Mouse (Mus musculus): ENCODE data around the gene Ap3d1.

Ap3d1 gene

DNA sequence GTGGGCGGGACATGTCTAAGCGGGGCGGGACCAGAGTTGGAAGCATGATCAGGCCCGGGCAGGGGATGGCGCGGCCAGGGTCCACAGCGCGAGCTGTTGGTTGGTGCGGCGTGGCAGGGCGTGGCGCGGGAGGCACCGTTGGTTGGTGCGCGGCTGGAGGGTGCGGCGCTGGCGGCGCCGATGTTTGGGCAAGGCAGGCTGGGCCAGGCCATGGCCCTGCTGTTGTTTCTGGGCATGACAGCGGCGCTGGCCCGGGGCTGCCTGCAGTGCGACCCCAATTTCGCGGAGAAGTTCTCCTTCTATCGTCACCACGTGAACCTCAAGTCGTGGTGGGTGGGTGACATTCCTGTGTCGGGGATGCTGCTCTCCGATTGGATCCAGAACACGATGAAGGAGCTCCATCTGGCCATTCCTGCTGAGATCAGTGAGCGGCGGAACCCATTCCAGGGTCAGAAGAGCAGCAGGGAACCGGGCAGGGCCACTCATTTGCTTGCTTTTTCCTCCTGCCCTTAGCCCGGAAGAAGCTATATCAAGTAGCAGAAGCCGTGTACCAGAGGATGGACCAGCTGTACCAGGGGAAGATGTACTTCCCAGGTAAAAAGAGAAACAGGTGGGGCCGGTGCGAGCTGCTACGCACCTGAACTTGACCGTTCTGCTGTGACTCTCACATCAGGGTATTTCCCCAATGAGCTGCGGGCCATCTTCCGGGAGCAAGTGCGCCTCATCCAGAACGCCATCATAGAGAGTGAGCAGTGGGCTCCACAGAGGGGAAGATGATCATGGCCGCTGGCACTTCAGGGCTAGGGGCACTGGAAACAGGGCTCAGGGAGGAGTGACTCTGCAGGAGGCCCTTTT, 39.3 kb downstream of the Ap3d1 start:
- peak; percentile 97 to 98 for DNase-seq

DNA sequence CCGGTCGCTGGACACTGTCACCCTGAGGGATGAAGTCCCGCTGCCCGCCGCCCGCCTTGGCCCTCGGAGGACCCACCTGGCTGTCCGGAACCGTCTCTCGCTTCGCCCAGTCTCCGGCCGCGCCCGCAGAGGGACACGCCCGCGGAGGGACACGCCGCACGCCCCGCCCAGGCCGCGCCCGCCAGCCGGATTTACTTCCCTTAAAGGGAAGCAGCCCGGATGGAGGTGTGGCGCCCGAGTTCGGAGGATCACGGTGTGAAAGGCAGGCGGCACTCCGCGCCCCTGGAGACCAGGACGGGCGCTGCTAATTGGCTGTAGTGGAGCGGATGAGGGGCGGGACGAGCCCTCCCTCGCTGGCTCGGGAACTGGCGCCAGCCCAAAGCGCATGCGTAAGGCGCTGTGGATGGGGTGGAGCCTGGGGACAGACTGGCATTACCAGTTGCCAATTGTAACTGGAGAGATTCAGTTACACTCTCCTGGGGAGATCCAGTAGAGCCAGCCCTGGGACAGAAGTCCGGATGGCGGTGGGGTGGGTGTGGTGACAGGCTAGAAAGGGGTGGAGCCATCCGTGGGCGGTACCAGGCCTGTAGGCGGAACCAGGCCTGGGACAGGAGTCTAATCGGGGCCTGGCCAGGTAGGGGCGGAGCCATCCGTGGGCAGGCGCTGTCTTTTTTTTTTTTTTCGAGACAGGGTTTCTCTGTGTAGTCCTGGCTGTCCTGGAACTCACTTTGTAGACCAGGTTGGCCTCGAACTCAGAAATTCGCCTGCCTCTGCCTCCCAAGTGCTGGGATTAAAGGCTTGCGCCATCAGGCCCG, 40.1 kb downstream of the Ap3d1 start, which contains the start of the genes Mob3a and Izumo4:
Mob3a (minus strand) TSS at position 257 of the 815 bp plus-strand sequence.
Izumo4 (plus strand) TSS at position 464 of the 815 bp plus-strand sequence.
- DNase-seq = peak; percentile 98 to 100

DNA sequence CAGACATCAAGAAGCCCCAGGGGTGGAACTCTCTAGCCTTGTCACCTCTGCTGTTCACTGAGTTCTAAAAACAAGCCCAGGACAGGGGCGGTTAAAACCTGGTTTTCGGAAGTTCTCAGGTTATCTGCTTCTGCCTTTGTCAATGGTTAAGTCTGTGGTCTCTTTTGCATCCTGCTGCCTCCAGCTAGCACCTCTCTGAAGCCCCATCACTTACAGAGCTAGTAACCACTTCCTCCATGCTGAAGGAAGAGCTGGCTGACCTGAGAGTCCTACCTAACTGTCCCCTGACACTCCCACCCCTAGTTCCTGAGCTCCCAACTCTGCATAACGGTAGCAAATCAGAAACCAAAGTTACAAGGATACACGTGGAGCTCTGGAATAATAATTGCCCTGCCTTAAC, 41.3 kb downstream of the Ap3d1 start:
- no peak for DNase-seq

DNA sequence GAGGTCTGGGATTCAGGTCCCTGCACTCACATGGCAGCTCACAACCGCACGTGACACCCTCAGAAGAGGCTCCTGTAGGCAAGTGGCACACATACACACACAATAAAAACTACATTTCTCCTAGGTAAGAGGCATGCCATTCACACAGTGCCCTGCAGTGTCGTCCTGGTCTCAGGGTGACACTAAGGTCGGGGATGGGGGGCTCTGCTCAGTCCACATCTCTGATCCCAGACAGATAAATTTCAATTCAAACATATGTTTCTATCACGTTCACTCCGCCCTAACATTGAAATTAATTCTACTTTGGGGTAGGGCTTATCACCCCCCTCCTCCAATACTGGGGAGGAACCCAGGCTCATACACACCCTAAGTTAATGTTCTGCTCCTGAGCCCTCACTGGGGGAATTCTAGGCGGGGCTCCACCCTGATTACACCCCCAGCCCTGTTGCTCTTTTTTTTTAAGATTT, 42.0 kb downstream of the Ap3d1 start:
- no peak for DNase-seq

- no peak for DNase-seq
These were observed 43.5 kb downstream of the Ap3d1 start for GRCm38 (mm10) chr10:80698605-80699004.

- DNase-seq = no peak
These were observed 44.3 kb downstream of the Ap3d1 start for GRCm38 (mm10) chr10:80697812-80698211.

DNA sequence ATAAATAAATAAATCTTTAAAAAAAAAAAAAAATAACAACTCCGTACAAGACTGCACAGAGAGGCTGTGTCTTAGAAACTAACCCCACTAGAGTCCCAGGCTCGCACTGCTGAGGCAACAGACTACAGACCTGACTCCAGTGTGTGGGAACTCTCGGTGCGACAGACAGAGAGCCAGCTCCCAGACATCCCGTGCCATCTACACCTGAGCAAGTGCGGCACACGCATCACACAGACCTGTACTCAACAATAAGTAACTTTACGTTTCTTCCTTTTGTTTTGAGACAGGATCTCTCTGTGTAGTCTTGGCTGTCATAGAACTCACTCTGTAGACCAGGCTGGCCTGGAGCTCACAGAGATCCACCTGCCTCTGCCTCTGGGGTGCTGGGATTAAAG, 44.7 kb downstream of the Ap3d1 start:
- no peak for DNase-seq

DNA sequence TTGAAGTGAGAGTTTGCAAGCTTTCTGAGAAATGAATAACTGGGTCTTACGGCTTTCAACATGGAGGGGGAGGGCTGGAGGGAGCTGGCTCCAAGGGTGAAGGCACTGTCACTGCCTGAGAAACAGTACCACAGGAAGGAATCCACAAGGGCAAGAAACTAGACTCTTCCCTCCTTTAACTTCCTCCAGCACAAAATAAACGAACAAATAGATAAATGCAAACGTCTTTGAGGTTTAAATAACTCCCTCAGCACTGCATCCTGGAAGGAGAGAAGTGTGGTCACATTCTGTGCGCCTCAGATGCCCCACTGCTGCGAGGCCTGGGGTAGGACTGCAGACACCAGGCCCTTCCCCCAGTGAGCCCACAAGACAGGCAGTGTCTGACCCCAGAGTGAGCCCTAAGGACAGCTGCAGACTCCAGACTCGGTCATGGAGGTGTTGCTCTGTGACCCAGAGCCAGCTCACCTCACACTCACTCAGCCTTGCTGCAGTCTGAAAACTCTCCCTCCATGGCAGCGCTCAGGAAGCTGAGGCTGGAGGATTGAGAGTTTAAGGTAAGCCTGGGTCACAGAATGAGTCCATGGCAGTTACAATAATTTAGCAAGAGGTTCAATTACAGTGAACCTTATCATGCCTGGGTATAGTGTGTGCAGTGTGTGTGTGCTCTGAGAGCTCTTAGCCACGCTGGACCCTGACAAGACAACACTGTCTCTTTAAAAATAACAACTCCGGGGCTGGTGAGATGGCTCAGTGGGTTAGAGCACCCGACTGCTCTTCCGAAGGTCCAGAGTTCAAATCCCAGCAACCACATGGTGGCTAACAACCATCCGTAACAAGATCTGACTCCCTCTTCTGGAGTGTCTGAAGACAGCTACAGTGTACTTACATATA, 45.3 kb downstream of the Ap3d1 start:
- DNase-seq = no peak

DNA sequence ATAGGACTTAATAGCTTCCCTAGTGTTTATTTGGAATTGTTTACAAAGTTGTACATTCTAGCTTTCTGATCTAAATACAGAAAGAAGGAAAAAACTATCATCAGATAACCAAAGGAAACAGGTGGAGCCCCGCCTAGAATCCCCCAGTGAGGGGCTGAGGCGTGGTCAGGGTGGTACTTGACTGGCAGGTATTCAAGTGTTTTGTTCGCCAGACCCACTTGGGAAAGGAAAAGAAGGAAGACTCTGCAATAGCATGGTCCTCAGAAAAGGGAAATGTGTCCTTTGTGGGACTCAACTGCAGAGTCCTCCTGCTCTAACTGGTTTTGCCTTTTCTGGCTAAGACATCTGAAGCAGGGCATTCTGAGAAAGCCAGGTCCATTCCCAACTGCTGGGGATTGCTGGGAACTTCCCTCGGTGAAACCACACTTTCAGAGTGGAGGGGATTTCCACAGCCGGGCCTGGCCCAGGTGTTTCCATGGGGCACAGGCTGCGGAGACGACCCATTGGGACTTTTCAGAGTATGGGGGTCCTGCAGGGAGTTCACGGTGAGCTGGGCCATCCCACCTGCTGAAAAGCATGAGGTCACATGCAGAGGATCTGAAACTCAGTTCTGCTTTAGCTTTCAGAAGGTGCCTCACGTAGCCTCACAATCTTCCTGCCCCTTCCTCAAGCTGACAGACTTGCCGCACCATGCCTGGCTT, 46.1 kb downstream of the Ap3d1 start:
- no peak for DNase-seq

GRCm38 (mm10) chr10:80695186-80695585, 46.9 kb downstream of the Ap3d1 start:
- DNase-seq = peak; percentile 63 to 70

DNA sequence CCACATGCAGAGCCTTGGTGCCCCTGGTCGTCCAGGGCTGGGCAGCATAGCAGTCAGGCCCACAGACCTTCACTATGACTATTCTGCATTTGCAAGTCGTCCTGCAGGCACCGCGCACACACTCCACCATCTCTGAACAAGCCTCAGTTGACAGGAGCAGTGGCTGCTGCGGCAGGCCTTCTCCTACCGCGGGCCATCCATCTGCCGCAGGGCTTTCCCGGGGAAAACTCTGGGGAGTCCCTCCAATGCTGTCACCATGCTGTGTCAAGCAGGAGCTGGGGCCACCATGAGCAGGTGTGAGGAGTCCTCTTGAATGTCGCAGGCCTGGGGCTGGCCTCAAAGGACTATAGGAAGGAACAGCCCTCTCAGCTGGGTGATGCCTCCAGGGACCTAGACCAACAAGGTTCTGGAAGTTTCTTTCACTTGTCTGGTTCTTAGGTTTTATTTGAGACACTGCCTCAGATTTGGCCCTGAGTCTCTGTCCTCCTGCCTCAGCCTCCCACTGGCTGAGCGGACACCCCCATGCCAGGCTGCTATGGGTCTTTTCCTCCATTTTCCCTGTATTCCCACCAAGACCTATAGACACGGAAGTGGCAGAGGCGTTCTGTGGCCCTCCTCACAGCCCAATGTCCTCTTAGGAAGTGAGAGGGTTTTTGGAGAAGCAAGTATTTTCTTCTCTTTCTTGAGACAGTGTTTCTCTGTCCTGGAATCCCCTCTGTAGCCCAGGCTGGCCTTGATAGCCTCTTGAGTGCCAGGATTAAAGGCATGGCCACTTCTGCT, 47.7 kb downstream of the Ap3d1 start:
- DNase-seq = no peak

GRCm38 (mm10) chr10:80693401-80694045, 48.5 kb downstream of the Ap3d1 start:
- peak in 1 of 2 experiments; percentile 60 for DNase-seq

GRCm38 (mm10) chr10:80692249-80693165, 49.6 kb downstream of the Ap3d1 start:
- no peak for DNase-seq

DNA sequence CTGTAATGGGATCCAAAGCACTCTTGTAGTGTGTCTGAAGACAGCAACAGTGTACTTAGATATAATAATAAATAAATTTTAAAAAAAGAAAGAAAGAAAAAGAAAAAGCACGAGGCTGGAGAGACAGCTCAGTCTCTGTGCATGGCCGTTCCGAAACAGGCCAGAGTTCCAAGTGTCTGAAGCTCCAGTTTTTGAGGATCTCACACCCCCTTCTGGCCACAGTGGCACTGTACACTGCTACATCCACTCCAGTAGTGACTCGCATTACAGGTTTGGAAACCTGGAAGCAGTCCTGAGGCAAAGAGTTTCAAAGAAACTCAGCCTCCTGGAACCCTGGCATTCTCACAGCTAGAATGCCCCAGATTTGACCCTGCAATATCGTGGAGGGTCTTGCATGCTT, 54.2 kb downstream of the Ap3d1 start:
- peak; percentile 88 for DNase-seq

DNA sequence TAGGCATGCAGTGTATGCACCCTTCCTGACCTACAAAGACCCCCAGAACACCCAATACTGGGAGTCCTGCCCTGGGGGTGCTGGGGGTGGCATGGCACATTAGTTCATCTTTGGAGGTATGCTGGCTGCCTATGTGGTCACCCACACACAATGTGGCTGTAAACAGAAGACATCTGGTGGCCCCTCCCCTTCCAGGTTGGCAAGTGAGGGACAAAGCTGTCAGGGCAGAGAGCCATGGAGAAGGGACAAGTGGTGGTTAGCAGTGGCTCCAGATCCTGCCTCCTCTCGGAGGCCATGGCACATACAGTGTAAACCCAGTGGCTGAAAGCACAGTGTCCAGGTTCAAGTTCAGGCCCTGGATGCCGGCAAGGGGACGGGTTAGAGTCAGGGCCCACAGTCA, 55.4 kb downstream of the Ap3d1 start:
- no peak for DNase-seq

- DNase-seq = no peak
These were observed 57.1 kb downstream of the Ap3d1 start for GRCm38 (mm10) chr10:80684984-80685383.

- DNase-seq = peak; percentile 85 to 87
These were observed 57.9 kb downstream of the Ap3d1 start for GRCm38 (mm10) chr10:80684214-80684613.

DNA sequence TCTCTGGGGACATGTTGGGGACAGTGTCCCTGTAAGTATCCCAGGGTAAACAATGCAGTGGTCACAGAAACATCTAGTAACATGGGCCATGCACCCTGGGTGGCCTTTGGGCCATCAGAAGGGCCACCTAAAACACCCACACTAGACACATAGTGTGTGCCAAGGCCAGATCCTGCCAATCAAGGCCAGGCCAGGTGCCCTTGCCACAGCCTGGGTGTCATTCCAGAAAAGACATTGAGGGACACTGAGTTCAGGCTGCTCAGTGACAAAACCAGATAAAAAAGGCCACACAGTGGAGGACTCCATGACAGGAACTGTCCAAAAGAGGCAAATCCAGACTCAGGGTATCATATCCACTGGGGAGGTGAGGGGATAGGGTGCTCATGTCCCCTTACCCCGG, 58.4 kb downstream of the Ap3d1 start:
- no peak for DNase-seq

- DNase-seq = no peak
These were observed 60.1 kb downstream of the Ap3d1 start for GRCm38 (mm10) chr10:80682003-80682402.

Measured in kidney, postnatal 36 days (tissue).